Mouse (Mus musculus) G1E (cell line): ENCODE measurements at regions not wholly inside any gene's neighbourhood (a gene's known extent, or its start where the extent isn't known, plus 50 kb on each side); places are given as distances from the start of the nearest gene placed in this dataset.

ENCODE experiments used
- CTCF ChIP-seq: IDR thresholded peaks from 2 replicates; pipeline ENCODE4 v1.5.1; 2012; ENCODE audit warnings: low read depth, low read length, inconsistent platforms, mixed read lengths
- GATA1 ChIP-seq: IDR thresholded peaks from 2 replicates; pipeline ENCODE4 v1.6.1; 2012; ENCODE audit warnings: borderline replicate concordance, low read length, inconsistent platforms, mixed read lengths
- GATA2 ChIP-seq: IDR thresholded peaks from 2 replicates; pipeline ENCODE4 v1.6.1; 2012; ENCODE audit warnings: low read depth, low read length, inconsistent platforms, borderline replicate concordance
- POLR2AphosphoS5 ChIP-seq: IDR thresholded peaks from 2 replicates; pipeline ENCODE4 v1.6.1; 2012; ENCODE audit warnings: low read depth, low read length, inconsistent platforms; ENCODE audit not compliant: insufficient replicate concordance
- TAL1 ChIP-seq: conservative IDR thresholded peaks from 2 replicates; pipeline ENCODE4 v1.6.1; 2012; ENCODE audit warnings: low read depth, low read length, inconsistent platforms, mixed read lengths

DNA sequence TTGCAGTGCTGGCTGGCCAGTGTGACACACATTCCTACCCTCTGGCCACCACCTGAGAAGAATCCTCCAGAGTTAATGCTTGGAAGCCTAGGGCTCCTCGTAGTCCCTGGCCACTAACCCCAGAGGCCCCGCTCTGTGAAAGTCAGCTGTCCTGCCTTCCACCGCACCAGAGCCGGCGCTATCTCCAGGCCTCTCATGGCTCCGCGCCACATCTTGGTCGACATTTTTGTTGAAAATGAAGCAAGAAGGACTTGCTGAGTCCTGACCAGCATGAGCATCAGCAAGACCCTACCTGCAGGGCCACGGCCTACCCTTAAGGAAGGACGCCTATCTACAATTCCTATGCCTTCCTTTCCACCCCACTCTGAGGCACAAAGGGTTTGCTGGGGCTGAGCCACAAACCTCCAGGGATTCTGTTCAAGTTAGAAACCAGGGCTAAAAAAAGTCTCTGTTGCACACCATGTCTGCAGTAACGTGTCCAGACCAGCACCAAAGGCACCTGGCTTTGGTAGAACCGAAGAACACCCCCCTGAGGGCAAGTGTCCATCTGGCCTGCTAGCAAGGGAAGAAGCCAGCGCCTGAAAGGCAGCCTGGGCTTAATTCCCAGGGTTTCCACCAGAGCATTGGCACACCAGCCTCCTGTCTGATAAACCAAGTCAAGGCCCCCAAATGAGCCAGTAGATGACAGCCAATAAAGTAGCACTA is 97.5 kb upstream of the Spred2 start:
- no peak for TF ChIP-seq CTCF
- TF ChIP-seq GATA1: no peak
- no peak for TF ChIP-seq TAL1
- TF ChIP-seq POLR2AphosphoS5: no peak
- TF ChIP-seq GATA2: no peak
